ENCODE assay signal across 9 mouse cellular contexts in the genomic region with DNA sequence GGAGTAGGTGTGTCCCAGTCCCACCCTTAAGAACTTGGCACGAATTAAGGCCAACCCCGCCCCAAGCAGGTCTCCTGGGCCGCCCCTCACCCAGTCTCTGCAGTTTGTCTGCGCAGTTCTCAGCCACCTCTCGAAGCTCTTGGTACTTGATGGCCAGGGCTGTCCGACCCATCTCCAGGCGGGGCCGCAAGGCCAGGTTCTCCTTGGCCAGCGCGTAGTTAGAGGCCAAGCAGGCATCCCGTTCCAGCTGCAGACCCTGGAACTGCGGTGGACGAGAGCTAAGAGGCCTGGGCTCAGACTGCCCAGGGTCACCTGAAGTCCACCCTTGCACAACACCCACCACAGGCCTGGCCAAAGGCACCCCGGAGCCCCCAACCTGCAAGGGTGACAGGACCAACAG. TPM values are rescaled to one million over a fixed set of nuclear protein-coding genes. Genes with fewer than 3 reads are reported as not detected.
DNase-seq lines count a peak whose midpoint lies in the region; ATAC-seq and TF ChIP-seq lines count a peak whose summit lies in the region.
"Had no signal": no experiment of that assay in that cellular context is flagged by ENCODE, and none has a peak within 500 bp of the region (broad histone marks: within the 10 kb centered on the region; RNA-seq: fewer than 3 reads in every experiment).

No protein-coding gene starts in this region.

- H3K4me2 ChIP-seq in forebrain, embryonic 12.5 days = peak overlapping the region; percentile 63
- H3K4me2 ChIP-seq in midbrain, embryonic 12.5 days (replicated peaks) = peak overlapping the region; percentile 73

- H3K27ac ChIP-seq in forebrain, embryonic 12.5 days = no peak overlapping the region
- H3K27ac ChIP-seq in kidney, adult 2 months (ENCODE audit: insufficient read depth, low read depth, low read length) = peak overlapping the region; percentile 85
- peak overlapping the region; percentile 88; the same call in 1 of the 2 replicates for H3K27ac ChIP-seq in midbrain, embryonic 12.5 days (replicated peaks)
- H3K27ac ChIP-seq: heart, adult 2 months had no signal

- 90% methylated on average over 14 of the region's 14 CpGs for WGBS in forebrain, embryonic 12.5 days
- WGBS in kidney, adult 2 months = 40% methylated on average over 14 of the region's 14 CpGs
- WGBS in midbrain, embryonic 12.5 days = 93% methylated on average over 14 of the region's 14 CpGs

- TF ChIP-seq CTCF in kidney, adult 2 months (conservative IDR thresholded peaks at IDR 0.05; ENCODE audit: insufficient read depth, insufficient read length, low read depth, low read length) = no peak

- peaks cover 38% of the 10 kb centered on the region for H3K36me3 ChIP-seq in forebrain, embryonic 12.5 days (replicated peaks)
- no peaks in the 10 kb centered on the region for H3K36me3 ChIP-seq in kidney, adult 2 months (ENCODE audit: control insufficient read depth, insufficient read depth, low read length)
- peaks cover 28% of the 10 kb centered on the region for H3K36me3 ChIP-seq in midbrain, embryonic 12.5 days

- no peaks in the 10 kb centered on the region for H3K9me3 ChIP-seq in forebrain, embryonic 12.5 days
- H3K9me3 ChIP-seq in midbrain, embryonic 12.5 days = no peaks in the 10 kb centered on the region

- peak overlapping the region; percentile 97 for H3K4me3 ChIP-seq in forebrain, embryonic 12.5 days (replicated peaks)
- peak overlapping the region; percentile 12; the same call in 1 of the 2 replicates for H3K4me3 ChIP-seq in kidney, adult 2 months (ENCODE audit: insufficient read depth, low read depth, low read length)
- H3K4me3 ChIP-seq in midbrain, embryonic 12.5 days = peak overlapping the region; percentile 96
- H3K4me3 ChIP-seq: heart, adult 2 months had no signal

- peaks cover 27% of the 10 kb centered on the region for H3K4me1 ChIP-seq in forebrain, embryonic 12.5 days
- H3K4me1 ChIP-seq in kidney, adult 2 months (ENCODE audit: control insufficient read depth, insufficient read depth, low read length) = peaks cover 10% of the 10 kb centered on the region; the same call in 1 of the 2 replicates
- peaks cover 25% of the 10 kb centered on the region for H3K4me1 ChIP-seq in midbrain, embryonic 12.5 days

- DNase-seq in cerebellum, adult 11 months = peak; percentile 12
- DNase-seq in cerebellum, postnatal 25 days = no peak
- peak; percentile 30 for DNase-seq in kidney, adult 2 months
- no peak for DNase-seq in left cerebral cortex, postnatal 4 days
- no peak for DNase-seq in frontal cortex, postnatal 14 days (ENCODE audit: low spot score in 2 of 2)
- no peak for DNase-seq in spleen, adult 12 weeks (ENCODE audit: low spot score)
- DNase-seq: heart, adult 2 months had no signal

- H3K27me3 ChIP-seq in forebrain, embryonic 12.5 days = no peaks in the 10 kb centered on the region
- no peaks in the 10 kb centered on the region for H3K27me3 ChIP-seq in kidney, adult 2 months (replicated peaks; ENCODE audit: control insufficient read depth, insufficient read depth, low read length)
- H3K27me3 ChIP-seq in midbrain, embryonic 12.5 days = peaks cover 13% of the 10 kb centered on the region; the same call in 1 of the 2 replicates

- intact Hi-C loops in left cerebral cortex, postnatal 4 days (cut with DNase I) = no loop called here

- no peak overlapping the region for H3K9ac ChIP-seq in forebrain, embryonic 12.5 days
- H3K9ac ChIP-seq in midbrain, embryonic 12.5 days (replicated peaks) = peak overlapping the region; percentile 100; the same call in 1 of the 2 replicates

- ATAC-seq in forebrain, embryonic 12.5 days (ENCODE audit: low FRiP score) = no peak
- no peak for ATAC-seq in midbrain, embryonic 12.5 days (ENCODE audit: low FRiP score, low read depth)

- TF ChIP-seq POLR2A in kidney, adult 2 months (IDR thresholded peaks at IDR 0.05; ENCODE audit: low read depth, low read length) = no peak

RNA-seq across cellular contexts. Expression of a gene that starts 1.7 kb away (rescaled TPM):
- 21.9 and 23.2 TPM in 2 replicates for polyA plus RNA-seq in forebrain, embryonic 12.5 days (2016; fragmentation: Nextera tagmentation; extraction: Ambion mirVana)
- 7.3 and 8.7 TPM in 2 replicates for polyA plus RNA-seq in kidney, adult 2 months (2012; rRNA removed)
- 28.2 and 32.1 TPM in 2 replicates for polyA plus RNA-seq in midbrain, embryonic 12.5 days (2016; fragmentation: Nextera tagmentation; extraction: Ambion mirVana)
- total RNA-seq in left cerebral cortex, postnatal 4 days (2021) = 10 to 100 TPM; 46.1 TPM

RNA-seq across cellular contexts. Expression of a gene that starts 11.6 kb away (rescaled TPM):
- 111 and 125 TPM in 2 replicates for polyA plus RNA-seq in forebrain, embryonic 12.5 days (2016; fragmentation: Nextera tagmentation; extraction: Ambion mirVana)
- polyA plus RNA-seq in kidney, adult 2 months (2012; rRNA removed) = 50.4 and 50.7 TPM in 2 replicates
- 118 and 119 TPM in 2 replicates for polyA plus RNA-seq in midbrain, embryonic 12.5 days (2016; fragmentation: Nextera tagmentation; extraction: Ambion mirVana)
- total RNA-seq in left cerebral cortex, postnatal 4 days (2021) = 10 to 100 TPM; 51.7 to 52.1 TPM

RNA-seq across cellular contexts. Expression of a gene that starts 12.4 kb away (rescaled TPM):
- polyA plus RNA-seq in forebrain, embryonic 12.5 days (2016; fragmentation: Nextera tagmentation; extraction: Ambion mirVana) = 27.9 TPM in 2 replicates
- polyA plus RNA-seq in kidney, adult 2 months (2012; rRNA removed) = 47.3 and 63.3 TPM in 2 replicates
- polyA plus RNA-seq in midbrain, embryonic 12.5 days (2016; fragmentation: Nextera tagmentation; extraction: Ambion mirVana) = 27.6 and 28.3 TPM in 2 replicates
- 10 to 100 TPM; 27.4 to 30.1 TPM for total RNA-seq in left cerebral cortex, postnatal 4 days (2021)

RNA-seq across cellular contexts. Expression of a gene that starts 13.3 kb away (rescaled TPM):
- polyA plus RNA-seq in forebrain, embryonic 12.5 days (2016; fragmentation: Nextera tagmentation; extraction: Ambion mirVana) = 2.7 and 3.1 TPM in 2 replicates
- polyA plus RNA-seq in kidney, adult 2 months (2012; rRNA removed) = 144 and 170 TPM in 2 replicates
- polyA plus RNA-seq in midbrain, embryonic 12.5 days (2016; fragmentation: Nextera tagmentation; extraction: Ambion mirVana) = 2.0 and 2.1 TPM in 2 replicates
- total RNA-seq in left cerebral cortex, postnatal 4 days (2021) = 1 to 10 TPM; 1.6 to 2.4 TPM

RNA-seq across cellular contexts. Expression of a gene that starts 53.1 kb away (rescaled TPM):
- polyA plus RNA-seq in forebrain, embryonic 12.5 days (2016; fragmentation: Nextera tagmentation; extraction: Ambion mirVana) = 21.8 and 22.3 TPM in 2 replicates
- 3.9 and 4.1 TPM in 2 replicates for polyA plus RNA-seq in kidney, adult 2 months (2012; rRNA removed)
- 27.8 and 29.3 TPM in 2 replicates for polyA plus RNA-seq in midbrain, embryonic 12.5 days (2016; fragmentation: Nextera tagmentation; extraction: Ambion mirVana)
- 100 to 1,000 TPM; 261 to 264 TPM for total RNA-seq in left cerebral cortex, postnatal 4 days (2021)

Comparison
In these comparisons a context has a peak if more than half of its experiments do, and no peak if none do; other contexts are left out.
1. DNase-seq: peak in cerebellum, adult 11 months (single experiment) and kidney, adult 2 months (single experiment); none in cerebellum, postnatal 25 days (0 of 2), left cerebral cortex, postnatal 4 days (single experiment), frontal cortex, postnatal 14 days (0 of 2) and spleen, adult 12 weeks (single experiment).
2. H3K4me3 ChIP-seq: peak in every context shown above with its lines; median percentile 97 in forebrain, embryonic 12.5 days; 96 in midbrain, embryonic 12.5 days; 12 in kidney, adult 2 months.